Mouse (Mus musculus) intestine, postnatal 0 days (tissue): Measurements from ENCODE around the gene Popdc3. TPM values are rescaled to one million over a fixed set of nuclear protein-coding genes. Genes with fewer than 3 reads are reported as not detected.
"Not testable (repeated sequence)": the region's sequence is repeated elsewhere in the genome, so short reads cannot be mapped to it uniquely, and the experiment has no call there.

Source experiments
- ATAC-seq: fragments of 200-750 bp; cut with Nextera tagmentation; 2 replicates; pipeline ENCODE4 v1.8.0; 2017; ENCODE audit warnings: mild to moderate bottlenecking, moderate TSS enrichment, moderate library complexity
- H3K27ac ChIP-seq: fragments of 300-500 bp; sonication (generic); 2 replicates; pipeline ENCODE4 v1.5.1; 2014; ENCODE audit warnings: mild to moderate bottlenecking, low read depth, low read length, moderate library complexity
- H3K27me3 ChIP-seq: fragments of 300-500 bp; sonication (generic); replicated peaks from 2 replicates; pipeline ENCODE4 v1.6.1; 2014; ENCODE audit warnings: low read length, mixed read lengths; ENCODE audit not compliant: control insufficient read depth, insufficient read depth
- H3K36me3 ChIP-seq: fragments of 300-500 bp; sonication (generic); 2 replicates; pipeline ENCODE4 v1.6.1; 2014; ENCODE audit warnings: mild to moderate bottlenecking, moderate library complexity; ENCODE audit not compliant: control insufficient read depth, insufficient read depth
- H3K4me1 ChIP-seq: fragments of 300-500 bp; sonication (generic); replicated peaks from 2 replicates; pipeline ENCODE4 v1.6.1; 2014; ENCODE audit warnings: antibody characterized with exemption, low read length, mixed read lengths; ENCODE audit not compliant: control insufficient read depth, insufficient read depth
- H3K4me2 ChIP-seq: fragments of 300-500 bp; sonication (generic); replicated peaks from 2 replicates; pipeline ENCODE4 v1.6.1; 2014; ENCODE audit warnings: low read depth, mild to moderate bottlenecking, moderate library complexity
- H3K4me3 ChIP-seq: fragments of 300-500 bp; sonication (generic); 2 replicates; pipeline ENCODE4 v1.5.1; 2014; ENCODE audit warnings: low read depth, low read length
- H3K9ac ChIP-seq: fragments of 300-500 bp; sonication (generic); 2 replicates; pipeline ENCODE4 v1.6.1; 2014; ENCODE audit warnings: mild to moderate bottlenecking, low read depth, low read length
- H3K9me3 ChIP-seq: fragments of 300-500 bp; sonication (generic); 2 replicates; pipeline ENCODE4 v1.6.1; 2016; ENCODE audit warnings: mixed run types; ENCODE audit not compliant: control insufficient read depth
- CTCF ChIP-seq: sonication (generic); IDR thresholded peaks from 2 replicates; pipeline ENCODE4 v1.5.1; 2016; ENCODE audit warnings: low read depth, mild to moderate bottlenecking, control low read depth, antibody characterized with exemption, moderate library complexity
- WGBS: fragments of 180-500 bp; shearing (Covaris S2); extraction: QIAGEN DNeasy Blood & Tissue Kit; methylation state at CpG from one replicate; pipeline ENCODE4 v1.1.7; 2014; 5-methylcytosine and 5-hydroxymethylcytosine counted together
- polyA plus RNA-seq: library from polyadenylated mRNA; unstranded; fragments of >200 nt; fragmentation: Nextera tagmentation; extraction: Ambion mirVana; gene quantifications from 2 replicates; pipeline ENCODE4 v1.2.1, GENCODE M21; 2015

Gene Popdc3
- polyA plus RNA-seq, 1 experiment from 2014 or later: 0.57 TPM

GRCm38 (mm10) chr10:45335434-45336422 lies 157.8 kb downstream of the Popdc3 start, which contains the start of gene Bves:
Gene Bves (plus strand): TSS chr10:45335772.
- 0 out of 2 replicates have a peak, but pooled peaks have one; percentile 4 for TF ChIP-seq CTCF
- Histone ChIP-seq H3K4me1 (no peaks in the 10 kb centered on the region), H3K9ac (peak within 1 kb of the TSS; percentile 53; the same call in 1 of the 2 replicates), H3K9me3 (no peaks in the 10 kb centered on the region), H3K27ac (no peak within 1 kb of the TSS), H3K27me3 (peaks cover 31% of the 10 kb centered on the region), H3K36me3 (no peaks in the 10 kb centered on the region), H3K4me2 (peak within 1 kb of the TSS; percentile 88), H3K4me3 (peak within 1 kb of the TSS; percentile 57)
- peak; percentile 28; the same call in 1 of the 2 replicates for ATAC-seq
- 2% methylated on average over 99 of the region's 116 CpGs for WGBS

- no peak overlapping the region for H3K4me2 ChIP-seq
- ATAC-seq: no peak
- 81% methylated on average over 7 of the region's 7 CpGs for WGBS
- no peaks in the 10 kb centered on the region for H3K4me1 ChIP-seq
- H3K36me3 ChIP-seq: no peaks in the 10 kb centered on the region
- peaks cover 27% of the 10 kb centered on the region for H3K27me3 ChIP-seq
- H3K9me3 ChIP-seq: no peaks in the 10 kb centered on the region
- no peak for TF ChIP-seq CTCF
- H3K4me3 ChIP-seq: no peak overlapping the region
- H3K9ac ChIP-seq: no peak overlapping the region
- H3K27ac ChIP-seq: no peak overlapping the region
Observed at GRCm38 (mm10) chr10:45339106-45339505, 161.2 kb downstream of the Popdc3 start.

GRCm38 (mm10) chr10:45344381-45344780 lies 166.5 kb downstream of the Popdc3 start:
- 84% methylated on average over 4 of the region's 4 CpGs for WGBS
- H3K27me3 ChIP-seq: no peaks in the 10 kb centered on the region
- no peak overlapping the region for H3K4me3 ChIP-seq
- no peaks in the 10 kb centered on the region for H3K36me3 ChIP-seq
- H3K4me2 ChIP-seq: no peak overlapping the region
- H3K9ac ChIP-seq: no peak overlapping the region
- no peak overlapping the region for H3K27ac ChIP-seq
- no peaks in the 10 kb centered on the region for H3K9me3 ChIP-seq
- ATAC-seq: no peak
- no peaks in the 10 kb centered on the region for H3K4me1 ChIP-seq
- peak; percentile 42; the same call in 1 of the 2 replicates for TF ChIP-seq CTCF

DNA sequence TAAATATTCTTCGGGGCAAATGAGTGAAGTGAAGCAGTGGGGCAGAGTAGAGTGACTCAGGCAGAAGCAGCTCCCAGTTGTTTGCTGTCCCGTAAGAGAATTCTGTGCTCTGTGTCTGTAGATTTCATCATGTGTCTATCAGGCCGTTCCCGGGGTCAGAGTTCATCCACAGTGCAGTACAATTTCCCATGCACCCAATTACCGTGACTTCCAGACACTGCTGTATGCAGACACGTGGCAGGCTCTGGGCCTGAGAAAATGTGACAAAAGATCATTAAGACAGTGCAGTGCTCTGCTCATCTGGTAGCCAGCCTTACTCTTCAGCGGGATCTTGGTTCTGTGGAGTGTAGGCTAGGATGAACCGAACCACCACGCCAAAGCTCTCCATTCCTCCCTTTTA lies 167.3 kb downstream of the Popdc3 start:
- Histone ChIP-seq H3K27me3 (no peaks in the 10 kb centered on the region), H3K4me1 (no peaks in the 10 kb centered on the region), H3K9me3 (no peaks in the 10 kb centered on the region), H3K36me3 (no peaks in the 10 kb centered on the region), H3K4me3 (no peak overlapping the region), H3K9ac (no peak overlapping the region), H3K27ac (no peak overlapping the region), H3K4me2 (no peak overlapping the region)
- ATAC-seq: peak; percentile 59; the same call in 1 of the 2 replicates
- no peak for TF ChIP-seq CTCF
- 73% methylated on average over 9 of the region's 9 CpGs for WGBS

DNA sequence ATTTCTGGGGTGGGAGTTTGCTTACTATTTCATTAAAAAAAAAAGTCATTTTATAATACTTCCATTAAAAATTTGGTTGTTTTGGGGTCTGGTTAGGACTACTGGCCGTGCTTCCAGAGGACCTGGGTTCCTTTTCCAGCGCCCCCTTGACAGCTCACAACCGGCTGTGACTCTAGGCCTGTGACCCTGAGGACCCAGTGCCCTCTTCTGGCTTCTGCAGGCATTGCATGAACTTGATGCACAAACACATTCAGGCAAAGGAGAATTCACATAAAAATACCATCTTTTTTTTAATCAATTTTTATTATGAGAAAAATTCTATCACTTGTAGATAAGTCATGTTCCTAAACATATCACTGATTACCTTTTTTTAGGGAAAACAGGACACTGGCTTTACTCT lies 170.2 kb downstream of the Popdc3 start:
- not testable (repeated sequence) for H3K9me3 ChIP-seq, H3K9ac ChIP-seq, H3K4me3 ChIP-seq, H3K27ac ChIP-seq, H3K4me1 ChIP-seq, H3K36me3 ChIP-seq, H3K4me2 ChIP-seq, ATAC-seq, H3K27me3 ChIP-seq
- whole genome bisulfite sequencing: 86% methylated on average over 3 of the region's 3 CpGs
- peak; percentile 39 for TF ChIP-seq CTCF

GRCm38 (mm10) chr10:45356091-45356490 lies 178.2 kb downstream of the Popdc3 start:
- WGBS: 90% methylated on average over 6 of the region's 6 CpGs
- TF ChIP-seq CTCF: no peak
- no peak overlapping the region for H3K4me2 ChIP-seq
- no peak overlapping the region for H3K4me3 ChIP-seq
- H3K27me3 ChIP-seq: no peaks in the 10 kb centered on the region
- no peak overlapping the region for H3K27ac ChIP-seq
- no peaks in the 10 kb centered on the region for H3K4me1 ChIP-seq
- no peaks in the 10 kb centered on the region for H3K9me3 ChIP-seq
- H3K36me3 ChIP-seq: no peaks in the 10 kb centered on the region
- no peak overlapping the region for H3K9ac ChIP-seq
- no peak for ATAC-seq
